Mouse (Mus musculus): ENCODE data around the gene Uhrf2. TPM values are rescaled to one million over a fixed set of nuclear protein-coding genes. Genes with fewer than 3 reads are reported as not detected.

The Uhrf2 gene
- 2.0 and 2.6 TPM in 2 replicates for polyA plus RNA-seq (2012; ENCODE audit: insufficient read depth, low replicate concordance)

DNA sequence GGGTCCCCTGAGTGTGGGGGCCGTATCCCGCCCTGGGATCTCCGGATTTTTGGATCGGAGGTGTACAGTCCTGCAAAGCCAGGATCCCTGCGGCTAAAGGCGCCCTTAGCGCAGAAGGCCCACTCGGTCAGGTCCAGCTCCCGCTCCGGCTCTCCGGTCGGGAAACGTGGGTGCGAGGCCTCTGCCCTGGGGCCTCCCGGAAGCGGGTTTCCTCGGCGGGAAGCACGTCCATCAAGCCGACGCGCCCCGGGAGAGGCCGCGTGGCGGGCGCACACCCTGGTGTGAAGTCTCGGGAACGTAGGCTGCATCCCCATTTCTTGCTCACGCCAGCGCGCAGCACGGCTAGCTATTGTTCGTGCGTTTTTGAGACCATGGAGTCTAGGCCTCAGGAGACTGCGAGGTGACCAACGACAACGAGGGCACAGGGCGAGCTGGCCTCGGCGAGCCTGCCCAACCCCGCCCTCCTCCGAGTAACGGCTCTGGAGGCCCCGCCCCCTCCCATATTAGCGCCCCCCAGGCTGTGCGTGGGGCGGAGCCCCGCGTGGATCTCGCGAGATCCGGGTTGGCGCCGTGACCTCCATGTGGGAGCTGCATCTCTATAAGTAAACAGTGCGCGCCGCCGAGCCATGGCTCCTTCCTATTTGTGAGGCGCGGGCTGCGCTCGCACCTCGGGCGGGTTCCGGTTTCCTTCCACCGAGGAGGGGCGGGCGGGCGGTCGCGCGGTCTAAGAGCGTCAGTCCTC lies at the start of gene Uhrf2:
Gene Uhrf2 (plus strand): TSS at position 620 of the 742 bp plus-strand sequence.
- peaks cover 52% of the 10 kb centered on the region for H3K4me1 ChIP-seq
- TF ChIP-seq GATA1 (IDR thresholded peaks at IDR 0.05; ENCODE audit: borderline replicate concordance, low read length) (no peak), FLI1 (IDR thresholded peaks at IDR 0.05; ENCODE audit: low read length) (no peak)
- H3K27me3 ChIP-seq (replicated peaks): no peaks in the 10 kb centered on the region
- peak within 1 kb of the TSS; percentile 98 for H3K4me3 ChIP-seq (replicated peaks)
- H3K36me3 ChIP-seq (replicated peaks; ENCODE audit: low read length): no peaks in the 10 kb centered on the region
- no peaks in the 10 kb centered on the region for H3K9me3 ChIP-seq

DNA sequence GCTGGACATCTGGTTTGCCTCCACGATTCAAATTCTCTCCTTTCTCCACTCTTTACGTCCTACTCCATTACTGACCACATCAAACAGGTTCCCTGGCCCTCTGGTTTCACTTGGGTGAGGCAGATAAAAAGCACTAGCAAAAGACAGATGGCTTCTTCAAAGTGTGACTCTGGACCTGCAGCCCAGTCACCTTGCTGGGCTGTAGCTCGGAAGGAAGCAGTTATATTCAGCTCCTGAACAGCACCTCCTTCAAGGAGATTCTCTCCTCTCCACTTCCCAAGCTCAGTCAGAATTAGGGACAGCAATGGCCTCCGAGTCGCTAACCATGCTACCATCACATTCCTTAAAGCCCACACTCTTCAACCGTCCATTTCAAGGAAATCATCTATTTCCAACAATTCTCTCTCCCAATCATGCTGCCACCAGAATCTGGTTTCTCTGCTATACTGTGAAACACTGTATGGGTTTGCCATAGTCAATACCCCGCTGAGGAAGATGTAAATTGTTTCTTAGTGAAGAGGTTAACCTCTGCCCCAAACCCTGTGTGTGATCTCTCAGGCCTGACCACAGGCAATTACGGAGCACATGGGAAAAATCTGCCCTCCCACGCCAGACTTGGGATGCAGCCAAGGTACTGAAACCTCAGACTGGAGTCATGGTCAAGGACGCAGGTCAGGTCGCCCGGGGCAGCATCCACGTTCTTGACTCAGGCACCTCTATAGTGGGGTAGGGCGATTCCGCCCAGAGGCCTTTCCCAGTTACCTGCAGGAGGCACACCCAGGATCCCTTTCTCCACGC lies 45.9 kb upstream of the Uhrf2 start:
- H3K4me3 ChIP-seq (replicated peaks): no peak overlapping the region
- peaks cover 6% of the 10 kb centered on the region for H3K27me3 ChIP-seq (replicated peaks)
- H3K36me3 ChIP-seq (replicated peaks; ENCODE audit: low read length): no peaks in the 10 kb centered on the region
- H3K9me3 ChIP-seq: 0 out of 2 replicates have a peak, but pooled peaks cover 5% of the 10 kb centered on the region
- no peaks in the 10 kb centered on the region; the same call in 1 of the 2 replicates for H3K4me1 ChIP-seq
- no peak for TF ChIP-seq GATA1 (IDR thresholded peaks at IDR 0.05; ENCODE audit: borderline replicate concordance, low read length)
- TF ChIP-seq FLI1 (IDR thresholded peaks at IDR 0.05; ENCODE audit: low read length): no peak

DNA sequence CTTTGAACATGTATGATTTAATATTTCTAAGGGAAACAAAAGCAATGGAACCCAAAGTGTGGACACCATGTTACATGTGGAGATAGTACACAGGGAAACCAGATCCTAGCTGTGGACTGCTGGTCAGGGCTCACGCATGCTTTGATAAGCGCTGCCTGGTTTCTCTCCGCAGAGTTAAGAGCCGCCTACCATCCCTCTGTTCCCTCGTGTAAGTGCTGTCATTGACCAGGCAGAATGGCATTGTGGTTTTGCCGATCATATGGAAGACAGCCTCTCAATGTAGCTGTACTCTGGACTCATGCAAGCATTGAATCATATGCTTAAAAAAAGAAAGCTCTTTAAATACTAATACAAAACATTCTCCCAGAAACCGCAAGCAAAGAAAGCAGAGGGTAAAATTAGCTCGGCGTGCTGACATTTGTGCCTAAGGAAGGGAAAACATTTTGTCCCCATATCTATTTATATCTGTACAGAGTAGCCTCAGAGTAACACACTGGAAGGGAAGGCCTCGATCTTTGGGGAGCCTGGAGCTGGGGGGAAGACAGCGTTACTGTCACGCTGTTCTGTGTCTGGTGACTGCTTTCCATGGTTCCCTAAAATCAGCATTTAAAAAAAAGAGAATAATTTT lies 43.7 kb upstream of the Uhrf2 start:
- H3K4me3 ChIP-seq (replicated peaks): no peak overlapping the region
- 0 out of 2 replicates have a peak, but pooled peaks cover 5% of the 10 kb centered on the region for H3K9me3 ChIP-seq
- peaks cover 6% of the 10 kb centered on the region for H3K27me3 ChIP-seq (replicated peaks)
- H3K36me3 ChIP-seq (replicated peaks; ENCODE audit: low read length): no peaks in the 10 kb centered on the region
- TF ChIP-seq GATA1 (IDR thresholded peaks at IDR 0.05; ENCODE audit: borderline replicate concordance, low read length) (no peak), FLI1 (IDR thresholded peaks at IDR 0.05; ENCODE audit: low read length) (no peak)
- H3K4me1 ChIP-seq: no peaks in the 10 kb centered on the region; the same call in 1 of the 2 replicates

DNA sequence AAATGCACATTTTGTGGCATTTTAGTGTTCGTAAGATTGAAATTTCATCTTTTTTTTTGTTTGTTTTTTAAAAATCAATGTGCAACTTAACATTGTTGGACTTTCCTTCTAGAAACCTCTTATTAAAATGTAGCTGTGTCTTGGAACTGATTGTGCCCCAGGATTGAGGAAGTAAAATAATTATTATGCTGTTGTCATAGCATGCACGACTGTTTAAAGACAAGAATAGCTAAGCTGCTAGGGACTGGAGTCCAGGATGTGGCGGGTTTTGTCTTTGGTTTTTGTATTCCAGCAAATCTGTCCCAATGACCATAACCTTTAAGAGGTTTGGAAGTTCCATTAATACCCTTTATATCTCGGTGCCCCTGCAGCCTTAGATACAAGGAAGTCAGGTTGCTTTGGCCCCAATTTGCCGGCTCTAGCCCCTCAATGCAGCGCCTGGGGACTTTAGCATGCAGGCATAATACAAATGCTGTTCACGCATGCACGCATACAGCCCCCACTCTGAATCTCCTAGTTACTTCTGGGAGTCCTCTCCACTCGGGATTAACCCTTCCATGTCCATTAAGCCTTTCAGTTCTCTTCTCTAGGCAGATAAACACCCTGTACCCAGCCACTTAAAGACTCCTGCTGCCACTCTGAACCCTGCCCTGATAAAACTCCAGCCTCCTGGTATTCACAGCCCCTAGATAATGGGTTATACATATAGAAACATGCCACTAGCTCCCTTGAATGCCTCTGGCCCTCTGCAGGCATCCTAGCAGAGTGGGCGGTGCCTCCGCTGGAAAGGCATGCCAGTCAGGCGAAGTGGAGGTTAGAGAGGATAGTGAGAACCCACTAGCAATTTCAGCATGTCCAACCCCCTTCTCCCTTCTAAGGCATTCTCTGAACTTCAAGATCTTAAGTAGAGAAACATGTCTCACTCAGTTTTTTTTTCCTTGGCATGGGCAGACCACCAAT lies 29.6 kb upstream of the Uhrf2 start:
- TF ChIP-seq FLI1 (IDR thresholded peaks at IDR 0.05; ENCODE audit: low read length) (no peak), GATA1 (IDR thresholded peaks at IDR 0.05; ENCODE audit: borderline replicate concordance, low read length) (no peak)
- H3K4me3 ChIP-seq (replicated peaks): no peak overlapping the region
- H3K4me1 ChIP-seq: no peaks in the 10 kb centered on the region
- H3K36me3 ChIP-seq (replicated peaks; ENCODE audit: low read length): no peaks in the 10 kb centered on the region
- peaks cover 5% of the 10 kb centered on the region for H3K27me3 ChIP-seq (replicated peaks)
- no peaks in the 10 kb centered on the region for H3K9me3 ChIP-seq

DNA sequence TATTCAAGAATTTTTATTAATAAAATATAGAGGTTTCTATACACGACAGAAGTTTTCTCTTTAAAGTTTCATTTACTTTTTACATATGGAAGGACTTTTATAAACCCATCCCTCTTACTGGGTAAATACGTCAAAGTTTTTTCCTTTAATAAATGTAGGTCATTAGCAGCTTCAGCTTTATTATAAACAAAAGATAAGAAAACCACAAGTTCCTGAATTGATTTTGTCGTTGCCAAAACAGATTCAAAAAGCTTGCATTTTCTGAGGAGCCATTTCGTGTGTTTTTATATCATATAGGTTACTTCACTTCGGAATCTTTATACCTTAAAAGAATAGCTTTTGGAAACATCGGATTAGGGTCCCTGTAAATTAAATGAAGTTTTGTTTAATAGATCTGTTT lies 28.8 kb upstream of the Uhrf2 start:
- no peak overlapping the region for H3K4me3 ChIP-seq (replicated peaks)
- H3K4me1 ChIP-seq: no peaks in the 10 kb centered on the region
- no peaks in the 10 kb centered on the region for H3K36me3 ChIP-seq (replicated peaks; ENCODE audit: low read length)
- peaks cover 7% of the 10 kb centered on the region for H3K27me3 ChIP-seq (replicated peaks)
- no peaks in the 10 kb centered on the region for H3K9me3 ChIP-seq
- TF ChIP-seq FLI1 (IDR thresholded peaks at IDR 0.05; ENCODE audit: low read length) (no peak), GATA1 (IDR thresholded peaks at IDR 0.05; ENCODE audit: borderline replicate concordance, low read length) (no peak)

DNA sequence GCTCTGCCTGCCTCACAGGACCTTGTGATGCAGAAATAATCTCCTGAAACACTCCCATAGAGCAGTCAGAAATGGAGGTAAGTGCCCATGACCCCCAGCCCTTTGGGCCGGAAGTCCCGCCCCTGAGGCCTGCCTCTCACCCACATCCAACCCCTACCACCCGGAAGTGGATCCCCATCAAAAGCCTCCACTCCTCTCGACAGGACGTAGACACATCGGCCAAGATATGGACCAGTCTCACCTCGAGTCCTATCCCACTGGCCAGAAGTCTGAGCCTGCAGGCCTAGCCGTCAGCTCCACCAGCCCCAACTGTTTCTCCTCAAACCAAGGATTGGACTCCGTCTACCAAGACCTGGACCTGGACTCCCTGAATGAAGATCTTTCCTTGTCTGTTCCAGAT lies 26.7 kb upstream of the Uhrf2 start, which contains the start of gene Trpd52l3:
Gene Trpd52l3 (plus strand): TSS at position 170 of the 400 bp plus-strand sequence.
- TF ChIP-seq FLI1 (IDR thresholded peaks at IDR 0.05; ENCODE audit: low read length): no peak
- no peak for TF ChIP-seq GATA1 (IDR thresholded peaks at IDR 0.05; ENCODE audit: borderline replicate concordance, low read length)
- no peaks in the 10 kb centered on the region for H3K4me1 ChIP-seq
- H3K9me3 ChIP-seq: no peaks in the 10 kb centered on the region
- H3K27me3 ChIP-seq (replicated peaks): peaks cover 7% of the 10 kb centered on the region
- H3K4me3 ChIP-seq (replicated peaks): no peak within 1 kb of the TSS
- H3K36me3 ChIP-seq (replicated peaks; ENCODE audit: low read length): no peaks in the 10 kb centered on the region

DNA sequence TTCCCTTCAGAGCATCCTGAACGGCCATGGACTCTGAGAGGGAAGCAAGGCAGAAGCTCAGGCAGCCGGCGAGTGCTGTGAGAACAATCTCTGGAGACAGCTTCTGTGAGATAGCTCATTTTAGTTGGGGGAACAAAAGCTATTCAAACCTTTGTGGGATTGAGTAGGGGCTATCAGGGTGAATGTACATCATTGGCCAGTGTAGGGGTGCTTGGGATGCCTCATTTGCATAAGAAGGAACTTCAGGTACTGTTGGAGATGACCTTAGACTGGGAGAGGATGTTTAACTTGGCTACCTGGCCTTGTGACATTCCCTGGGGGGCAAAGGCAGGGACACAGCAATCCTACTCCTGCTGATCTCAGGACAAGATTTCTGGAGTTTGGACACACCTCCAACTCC lies 23.9 kb upstream of the Uhrf2 start:
- no peak for TF ChIP-seq FLI1 (IDR thresholded peaks at IDR 0.05; ENCODE audit: low read length)
- no peak for TF ChIP-seq GATA1 (IDR thresholded peaks at IDR 0.05; ENCODE audit: borderline replicate concordance, low read length)
- no peaks in the 10 kb centered on the region for H3K9me3 ChIP-seq
- H3K4me3 ChIP-seq (replicated peaks): no peak overlapping the region
- no peaks in the 10 kb centered on the region for H3K4me1 ChIP-seq
- H3K27me3 ChIP-seq (replicated peaks): peaks cover 4% of the 10 kb centered on the region
- H3K36me3 ChIP-seq (replicated peaks; ENCODE audit: low read length): no peaks in the 10 kb centered on the region

DNA sequence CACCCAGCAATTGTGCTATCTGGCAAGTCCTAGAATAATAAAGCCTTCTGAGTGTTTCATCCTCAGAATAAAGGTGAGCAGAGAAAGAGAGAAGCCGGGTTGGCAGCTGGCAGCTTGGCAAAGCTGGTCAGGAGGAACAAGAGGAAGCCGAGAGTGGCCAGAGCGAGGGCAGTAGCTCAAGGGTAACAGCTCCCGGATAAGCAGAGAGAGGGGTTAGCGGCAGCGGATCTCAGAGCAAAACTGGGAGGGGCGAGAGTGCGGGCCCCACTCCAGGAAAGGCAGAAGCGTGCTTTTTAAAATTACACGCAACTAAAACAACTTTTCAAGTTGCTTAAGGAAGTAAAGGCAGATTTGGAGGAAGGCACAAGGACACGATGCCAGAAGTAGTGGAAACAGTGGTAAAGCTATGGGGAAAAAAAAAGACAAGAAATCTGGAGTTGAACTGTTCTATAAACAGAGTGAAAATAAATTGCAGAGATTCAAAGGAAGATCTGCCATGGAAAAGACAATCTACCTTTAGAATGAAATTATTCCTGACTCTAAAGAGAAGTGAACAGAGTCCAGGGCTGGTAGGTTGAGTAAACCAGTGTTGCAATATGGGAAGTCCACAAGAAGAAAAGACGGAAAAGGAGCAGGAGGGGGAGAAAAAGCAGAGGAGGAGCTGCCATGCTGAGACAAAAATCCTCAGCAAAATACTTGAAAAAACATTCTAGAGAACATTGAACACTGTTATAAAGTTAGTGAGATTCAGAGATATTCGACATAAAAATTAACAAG lies 19.6 kb upstream of the Uhrf2 start:
- Histone ChIP-seq H3K4me1 (no peaks in the 10 kb centered on the region), H3K27me3 (replicated peaks) (peaks cover 6% of the 10 kb centered on the region), H3K36me3 (replicated peaks; ENCODE audit: low read length) (no peaks in the 10 kb centered on the region), H3K9me3 (no peaks in the 10 kb centered on the region), H3K4me3 (replicated peaks) (no peak overlapping the region)
- TF ChIP-seq GATA1 (IDR thresholded peaks at IDR 0.05; ENCODE audit: borderline replicate concordance, low read length) (no peak), FLI1 (IDR thresholded peaks at IDR 0.05; ENCODE audit: low read length) (no peak)
